Mouse (Mus musculus) ES-E14 (cell line): ENCODE results near the gene Slc48a1. TPM values are rescaled to one million over a fixed set of nuclear protein-coding genes. Genes with fewer than 3 reads are reported as not detected.

Source experiments
- DNase-seq: peaks from one replicate; pipeline ENCODE4 v3.0.0-alpha.2; 2013; ENCODE audit warnings: low read depth, low spot score
- H3K27ac ChIP-seq: 2 replicates; pipeline ENCODE4 v1.5.1; 2012; ENCODE audit warnings: low read depth, mild to moderate bottlenecking, low read length, moderate library complexity, mixed read lengths; ENCODE audit not compliant: poor library complexity, insufficient read depth, severe bottlenecking
- H3K36me3 ChIP-seq: 2 replicates; pipeline ENCODE4 v1.6.1; 2012; ENCODE audit warnings: mild to moderate bottlenecking, low read length, moderate library complexity, mixed read lengths; ENCODE audit not compliant: control insufficient read depth, poor library complexity, insufficient read depth, severe bottlenecking
- H3K4me1 ChIP-seq, 2 experiments: fragments of 150-350 bp in 1 of 2; sonication (generic) in 1 of 2; 2 replicates each; pipeline ENCODE4 v1.6.1; 2012; ENCODE audit warnings: low read length in 2 of 2, mild to moderate bottlenecking in 1 of 2, mixed read lengths in 1 of 2; ENCODE audit not compliant: control insufficient read depth in 2 of 2, insufficient read depth in 2 of 2, poor library complexity in 1 of 2
- H3K4me3 ChIP-seq, 2 experiments: fragments of 150-350 bp in 1 of 2; sonication (generic) in 1 of 2; 2 replicates each; pipeline ENCODE4 v1.5.1; 2012; ENCODE audit warnings: low read length in 2 of 2, low read depth in 1 of 2, mild to moderate bottlenecking in 1 of 2, mixed read lengths in 1 of 2; ENCODE audit not compliant: insufficient read depth in 1 of 2, poor library complexity in 1 of 2, severe bottlenecking in 1 of 2
- H3K9ac ChIP-seq: 2 replicates; pipeline ENCODE4 v1.6.1; 2012; ENCODE audit warnings: low read depth, mild to moderate bottlenecking, low read length, mixed read lengths; ENCODE audit not compliant: poor library complexity, insufficient read depth, severe bottlenecking
- H3K9me3 ChIP-seq: fragments of 150-350 bp; sonication (generic); 2 replicates; pipeline ENCODE4 v1.6.1; 2012; ENCODE audit warnings: low read depth, mild to moderate bottlenecking, low read length; ENCODE audit not compliant: control insufficient read depth, insufficient read depth
- CHD2 ChIP-seq: IDR thresholded peaks from 2 replicates; pipeline ENCODE4 v1.6.1; 2014; ENCODE audit warnings: mild to moderate bottlenecking, low read depth, low read length, inconsistent platforms
- HCFC1 ChIP-seq: IDR thresholded peaks from 2 replicates; pipeline ENCODE4 v1.6.1; 2012; ENCODE audit warnings: low read length, inconsistent platforms, borderline replicate concordance; ENCODE audit not compliant: insufficient read depth
- MAFK ChIP-seq: IDR thresholded peaks from 2 replicates; pipeline ENCODE4 v1.6.1; 2014; ENCODE audit warnings: mild to moderate bottlenecking, low read depth, low read length, inconsistent platforms; ENCODE audit not compliant: insufficient read depth
- ZC3H11A ChIP-seq: IDR thresholded peaks from 2 replicates; pipeline ENCODE4 v1.6.1; 2012; ENCODE audit warnings: low read depth, mild to moderate bottlenecking, inconsistent platforms, low read length, borderline replicate concordance
- ZNF384 ChIP-seq: IDR thresholded peaks from 2 replicates; pipeline ENCODE4 v1.6.1; 2012; ENCODE audit warnings: low read depth, low read length, inconsistent platforms
- in situ Hi-C, 2 experiments: fragments of 600-800 bp; cut with MboI; formaldehyde crosslinking; loops; one replicate each; pipeline ENCODE4 v1.15.1; 2025; ENCODE audit warnings: low sequenced_read_pairs in 2 of 2, inconsistent platforms in 1 of 2; ENCODE audit not compliant: unreplicated experiment in 2 of 2
- total RNA-seq: library from RNA; depleted of rRNA; stranded (reverse); fragments of 300-350 nt; gene quantifications from 2 replicates; pipeline ENCODE4 v1.2.3, GENCODE M21; 2012; rRNA removed

The Slc48a1 gene
- total RNA-seq, 1 experiment = 18.6 TPM

DNA sequence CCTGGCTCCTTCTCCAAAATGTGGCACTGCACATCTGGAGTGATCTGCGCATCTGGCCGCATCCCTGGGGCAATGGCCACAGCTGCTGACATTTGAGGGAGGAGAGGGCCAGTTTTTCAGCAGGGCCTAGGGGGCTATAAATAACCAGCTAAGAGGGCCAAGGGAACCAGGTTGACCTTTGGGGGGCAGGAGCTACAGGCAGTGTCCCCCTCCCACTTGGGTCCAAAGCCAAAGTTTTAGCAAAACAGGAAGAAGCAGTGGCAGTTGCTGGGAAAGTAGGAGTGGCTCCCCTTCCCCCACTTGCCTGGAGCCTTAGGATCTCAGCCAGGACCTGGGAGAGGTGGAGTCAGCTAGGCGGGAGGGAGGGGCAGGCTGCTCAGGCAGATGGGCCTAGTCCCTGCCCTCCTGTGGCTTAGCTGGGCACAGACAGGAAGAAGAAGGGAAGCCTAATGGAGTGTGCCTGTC, 61.7 kb downstream of the Slc48a1 start:
- TF ChIP-seq CHD2 (no peak), HCFC1 (no peak), ZNF384 (no peak), ZC3H11A (no peak), MAFK (no peak)
- Histone ChIP-seq H3K27ac (no peak overlapping the region), H3K4me1 (peaks cover 2 to 21% of the 10 kb centered on the region in 2 experiments; a peak in 2 of 4 replicates), H3K4me3 (no peak overlapping the region), H3K36me3 (no peaks in the 10 kb centered on the region), H3K9me3 (no peaks in the 10 kb centered on the region), H3K9ac (no peak overlapping the region)
- no peak for DNase-seq
- in situ Hi-C loops = no loop called here

DNA sequence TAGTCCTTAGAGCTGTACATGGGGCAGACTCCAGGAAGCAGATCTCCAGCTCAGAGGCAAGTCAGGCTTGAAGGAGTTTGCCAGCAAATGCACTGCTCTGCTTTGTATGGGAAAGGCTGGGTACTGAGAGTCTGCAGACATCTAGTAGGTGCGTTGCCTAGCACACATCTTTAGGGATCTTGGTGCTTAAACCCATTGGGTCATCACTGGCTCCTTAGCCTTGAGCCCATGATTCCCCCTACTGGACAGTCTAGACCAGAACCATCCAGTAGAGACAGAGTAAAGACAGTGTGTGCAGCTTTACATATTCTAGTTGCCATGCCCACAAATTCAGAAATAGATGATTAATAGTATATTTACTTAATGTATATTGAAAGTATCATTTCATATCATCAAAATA, 62.5 kb downstream of the Slc48a1 start:
- no peak overlapping the region for H3K27ac ChIP-seq
- no peak overlapping the region for H3K4me3 ChIP-seq
- DNase-seq = no peak
- peaks cover 2 to 21% of the 10 kb centered on the region in 2 experiments; a peak in 2 of 4 replicates for H3K4me1 ChIP-seq
- in situ Hi-C loops = no loop called here
- TF ChIP-seq HCFC1 (no peak), CHD2 (no peak), ZC3H11A (no peak), ZNF384 (no peak), MAFK (no peak)
- no peaks in the 10 kb centered on the region for H3K9me3 ChIP-seq
- no peaks in the 10 kb centered on the region for H3K36me3 ChIP-seq
- no peak overlapping the region for H3K9ac ChIP-seq

DNA sequence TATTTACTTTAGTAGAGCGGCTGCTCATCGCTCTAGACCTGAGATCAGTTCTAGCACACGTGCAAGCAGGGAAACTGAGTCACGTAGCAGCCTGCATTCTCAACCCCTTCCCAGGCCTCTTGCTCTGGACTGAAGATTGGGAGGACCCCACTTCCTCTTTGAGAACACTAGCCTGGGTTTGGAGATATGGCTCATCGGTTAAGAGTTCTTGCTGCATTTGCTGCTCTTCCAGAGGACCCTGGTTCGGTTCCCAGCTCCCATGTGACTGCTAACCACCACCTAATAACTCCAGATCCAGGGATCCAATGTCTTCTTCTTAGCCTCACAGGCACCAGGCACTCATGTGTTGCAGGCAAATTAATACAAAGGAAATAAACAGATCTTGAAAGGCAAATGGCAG, 63.1 kb downstream of the Slc48a1 start:
- in situ Hi-C loops = no loop called here
- H3K9me3 ChIP-seq = no peaks in the 10 kb centered on the region
- H3K36me3 ChIP-seq = no peaks in the 10 kb centered on the region
- no peak overlapping the region for H3K4me3 ChIP-seq
- TF ChIP-seq CHD2 (no peak), MAFK (no peak), ZNF384 (no peak), ZC3H11A (no peak), HCFC1 (no peak)
- no peak for DNase-seq
- peaks cover 2 to 17% of the 10 kb centered on the region in 2 experiments; a peak in 2 of 4 replicates for H3K4me1 ChIP-seq
- H3K27ac ChIP-seq = no peak overlapping the region
- no peak overlapping the region for H3K9ac ChIP-seq

DNA sequence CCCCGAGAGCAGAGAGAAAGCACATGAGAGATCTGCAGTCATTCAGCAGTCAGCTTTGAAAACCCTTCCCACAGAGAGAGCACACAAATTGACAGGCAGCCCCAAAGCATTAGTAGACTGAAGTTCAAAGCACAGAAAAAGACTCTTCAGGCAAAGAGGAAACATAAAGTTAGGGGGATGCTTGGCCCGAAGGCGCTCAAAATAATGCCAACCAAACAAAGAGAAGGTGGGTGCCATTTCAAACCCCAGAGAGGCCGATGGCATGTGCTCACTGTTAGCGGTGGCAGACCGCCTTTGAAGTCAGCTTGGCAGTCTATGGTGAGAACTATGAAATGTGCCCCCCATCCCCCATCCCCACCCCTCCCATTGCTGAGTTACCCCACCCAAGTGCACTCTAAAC, 63.7 kb downstream of the Slc48a1 start:
- Histone ChIP-seq H3K4me3 (no peak overlapping the region), H3K9me3 (no peaks in the 10 kb centered on the region), H3K36me3 (no peaks in the 10 kb centered on the region), H3K27ac (no peak overlapping the region), H3K9ac (no peak overlapping the region), H3K4me1 (peaks cover 2 to 14% of the 10 kb centered on the region in 2 experiments; a peak in 2 of 4 replicates)
- in situ Hi-C loops = no loop called here
- TF ChIP-seq ZC3H11A (no peak), HCFC1 (no peak), ZNF384 (no peak), CHD2 (no peak)
- DNase-seq = no peak

Other genes starting within 250 kb of the Slc48a1 start
- 23.1 and 32.2 TPM in 2 replicates for gene Rpap3, start 72.7 kb upstream of the Slc48a1 start, total RNA-seq
- gene Endou, start 47.2 kb upstream of the Slc48a1 start, total RNA-seq = 0.16 and 0.31 TPM in 2 replicates
- gene Rapgef3, start 10.5 kb upstream of the Slc48a1 start, total RNA-seq = 12.5 and 12.7 TPM in 2 replicates
- gene Hdac7, start 66.0 kb downstream of the Slc48a1 start, total RNA-seq = 4.4 and 7.4 TPM in 2 replicates
- 0.11 and 0.22 TPM in 2 replicates for gene Vdr, start 132.1 kb downstream of the Slc48a1 start, total RNA-seq
- 20.2 TPM in 2 replicates for gene Tmem106c, start 185.7 kb downstream of the Slc48a1 start, total RNA-seq
- 9.5 and 10.9 TPM in 2 replicates for gene Col2a1, start 226.2 kb downstream of the Slc48a1 start, total RNA-seq